Mouse (Mus musculus) limb, embryonic 14.5 days (tissue): ENCODE measurements at regions not wholly inside any gene's neighbourhood (a gene's known extent, or its start where the extent isn't known, plus 50 kb on each side); places are given as distances from the start of the nearest gene placed in this dataset.

Experiments
- ATAC-seq: fragments of 200-750 bp; cut with Nextera tagmentation; 2 replicates; pipeline ENCODE4 v1.8.0; 2017; ENCODE audit warnings: low read depth, moderate number of reproducible peaks, moderate TSS enrichment; ENCODE audit not compliant: low FRiP score
- DNase-seq: peaks from one replicate; pipeline ENCODE4 v3.0.0-alpha.2; 2015; ENCODE audit warnings: low spot score
- H3K27ac ChIP-seq: fragments of 300-500 bp; sonication (generic); replicated peaks from 2 replicates; pipeline ENCODE4 v1.5.1; 2014; ENCODE audit warnings: low read depth, mild to moderate bottlenecking, low read length, moderate library complexity, mixed read lengths
- H3K27me3 ChIP-seq: fragments of 300-500 bp; sonication (generic); 2 replicates; pipeline ENCODE4 v1.6.1; 2014; ENCODE audit warnings: low read length, mixed read lengths; ENCODE audit not compliant: control insufficient read depth, insufficient read depth
- H3K36me3 ChIP-seq: fragments of 300-500 bp; sonication (generic); 2 replicates; pipeline ENCODE4 v1.6.1; 2014; ENCODE audit warnings: mild to moderate bottlenecking, low read length, moderate library complexity, mixed read lengths; ENCODE audit not compliant: control insufficient read depth, insufficient read depth
- H3K4me1 ChIP-seq: fragments of 300-500 bp; sonication (generic); 2 replicates; pipeline ENCODE4 v1.6.1; 2014; ENCODE audit warnings: antibody characterized with exemption, low read length, mixed read lengths; ENCODE audit not compliant: control insufficient read depth, insufficient read depth
- H3K4me2 ChIP-seq: fragments of 300-500 bp; sonication (generic); replicated peaks from 2 replicates; pipeline ENCODE4 v1.6.1; 2014; ENCODE audit warnings: low read depth, mild to moderate bottlenecking, low read length, moderate library complexity; ENCODE audit not compliant: severe bottlenecking
- H3K4me3 ChIP-seq: fragments of 300-500 bp; sonication (generic); replicated peaks from 2 replicates; pipeline ENCODE4 v1.5.1; 2014; ENCODE audit warnings: low read length
- H3K9ac ChIP-seq: fragments of 300-500 bp; sonication (generic); 2 replicates; pipeline ENCODE4 v1.6.1; 2014; ENCODE audit warnings: mild to moderate bottlenecking, low read depth, low read length, moderate library complexity; ENCODE audit not compliant: severe bottlenecking
- H3K9me3 ChIP-seq: fragments of 300-500 bp; sonication (generic); 2 replicates; pipeline ENCODE4 v1.6.1; 2016; ENCODE audit warnings: low read length; ENCODE audit not compliant: control insufficient read depth
- POLR2A ChIP-seq: fragments of 200-500 bp; IDR thresholded peaks from 2 replicates; pipeline ENCODE4 v1.8.0; 2012; ENCODE audit warnings: inconsistent platforms, mild to moderate bottlenecking, moderate library complexity, borderline replicate concordance; ENCODE audit not compliant: insufficient read depth, insufficient read length; ENCODE audit errors: extremely low read depth
- WGBS: fragments of 180-500 bp; shearing (Covaris S2); extraction: QIAGEN DNeasy Blood & Tissue Kit; methylation state at CpG from one replicate; pipeline ENCODE4 v1.1.7; 2014; 5-methylcytosine and 5-hydroxymethylcytosine counted together

GRCm38 (mm10) chr5:73729646-73730045 is 78.5 kb downstream of the Spata18 start:
- DNase-seq (no peak), ATAC-seq (no peak)
- 81% methylated on average over 13 of the region's 13 CpGs for WGBS
- no peaks in the 10 kb centered on the region for H3K9me3 ChIP-seq
- TF ChIP-seq POLR2A: no peak
- no peak overlapping the region for H3K4me3 ChIP-seq
- no peaks in the 10 kb centered on the region for H3K27me3 ChIP-seq
- no peak overlapping the region for H3K4me2 ChIP-seq
- H3K36me3 ChIP-seq: no peaks in the 10 kb centered on the region
- no peak overlapping the region for H3K27ac ChIP-seq
- H3K4me1 ChIP-seq: peaks cover 25% of the 10 kb centered on the region
- no peak overlapping the region for H3K9ac ChIP-seq

- 47% methylated on average over 9 of the region's 9 CpGs for WGBS
- Histone ChIP-seq H3K4me2 (no peak overlapping the region), H3K9me3 (no peaks in the 10 kb centered on the region), H3K27ac (peak overlapping the region; percentile 56), H3K4me1 (peaks cover 29% of the 10 kb centered on the region), H3K36me3 (no peaks in the 10 kb centered on the region), H3K4me3 (no peak overlapping the region), H3K9ac (no peak overlapping the region), H3K27me3 (no peaks in the 10 kb centered on the region)
- no peak for DNase-seq
- no peak for TF ChIP-seq POLR2A
- no peak for ATAC-seq
These were observed 80.2 kb downstream of the Spata18 start for GRCm38 (mm10) chr5:73731423-73731822.

- Histone ChIP-seq H3K9me3 (no peaks in the 10 kb centered on the region), H3K27ac (peak overlapping the region; percentile 52; the same call in 1 of the 2 replicates), H3K4me2 (no peak overlapping the region), H3K27me3 (no peaks in the 10 kb centered on the region), H3K4me1 (peaks cover 29% of the 10 kb centered on the region), H3K36me3 (no peaks in the 10 kb centered on the region), H3K9ac (no peak overlapping the region; the same call in 1 of the 2 replicates), H3K4me3 (no peak overlapping the region)
- no peak for TF ChIP-seq POLR2A
- 22% methylated on average over 9 of the region's 9 CpGs for WGBS
- DNase-seq (no peak), ATAC-seq (no peak)
These were observed 80.9 kb downstream of the Spata18 start for GRCm38 (mm10) chr5:73731991-73732565.

GRCm38 (mm10) chr5:73740766-73741165 is 89.6 kb downstream of the Spata18 start:
- Histone ChIP-seq H3K36me3 (no peaks in the 10 kb centered on the region), H3K27ac (peak overlapping the region; percentile 50)
- no peak for DNase-seq

GRCm38 (mm10) chr5:73741441-73741840 is 90.3 kb downstream of the Spata18 start:
- no peaks in the 10 kb centered on the region for H3K36me3 ChIP-seq
- H3K9me3 ChIP-seq: no peaks in the 10 kb centered on the region
- no peak overlapping the region for H3K9ac ChIP-seq
- H3K4me2 ChIP-seq: no peak overlapping the region
- ATAC-seq: peak; percentile 50; the same call in 1 of the 2 replicates
- H3K27ac ChIP-seq: peak overlapping the region; percentile 50
- H3K4me3 ChIP-seq: no peak overlapping the region
- 32% methylated on average over 11 of the region's 11 CpGs for WGBS
- H3K27me3 ChIP-seq: no peaks in the 10 kb centered on the region
- peaks cover 15% of the 10 kb centered on the region; the same call in 1 of the 2 replicates for H3K4me1 ChIP-seq
- no peak for DNase-seq
- TF ChIP-seq POLR2A: no peak

More at GRCm38 (mm10) chr5:73740766-73741165, 89.6 kb downstream of the Spata18 start:
- Histone ChIP-seq H3K4me1 (peaks cover 15% of the 10 kb centered on the region; the same call in 1 of the 2 replicates), H3K4me2 (no peak overlapping the region), H3K9ac (no peak overlapping the region), H3K27me3 (no peaks in the 10 kb centered on the region), H3K4me3 (no peak overlapping the region), H3K9me3 (no peaks in the 10 kb centered on the region)
- TF ChIP-seq POLR2A: no peak
- no peak for ATAC-seq
- WGBS: 33% methylated on average over 3 of the region's 3 CpGs

GRCm38 (mm10) chr5:73743953-73744352 is 92.8 kb downstream of the Spata18 start:
- Histone ChIP-seq H3K9me3 (no peaks in the 10 kb centered on the region), H3K36me3 (no peaks in the 10 kb centered on the region), H3K4me2 (no peak overlapping the region), H3K4me3 (no peak overlapping the region), H3K4me1 (peaks cover 15% of the 10 kb centered on the region; the same call in 1 of the 2 replicates), H3K9ac (no peak overlapping the region), H3K27me3 (no peaks in the 10 kb centered on the region), H3K27ac (no peak overlapping the region)
- no peak for TF ChIP-seq POLR2A
- DNase-seq: no peak
- no peak for ATAC-seq
- WGBS: 96% methylated on average over 1 of the region's 1 CpGs
